Mouse (Mus musculus) forelimb bud, embryonic 11.5 days (tissue): ENCODE data around the gene Jak1.

ENCODE experiments used
- DNase-seq: peaks from one replicate; pipeline ENCODE4 v3.0.0-alpha.2; 2012; ENCODE audit warnings: low read depth, low spot score

The Jak1 gene

GRCm38 (mm10) chr4:101264741-101265513, at the start of gene Jak1:
Gene Jak1, minus strand, starts transcription at chr4:101265282.
- peak; percentile 95 for DNase-seq

GRCm38 (mm10) chr4:101312055-101312454, 47.0 kb upstream of the Jak1 start:
- DNase-seq = no peak

GRCm38 (mm10) chr4:101308166-101308565, 43.1 kb upstream of the Jak1 start:
- no peak for DNase-seq

- no peak for DNase-seq
Measured at GRCm38 (mm10) chr4:101307286-101307685, 42.2 kb upstream of the Jak1 start.

- no peak for DNase-seq
Measured at GRCm38 (mm10) chr4:101306132-101306915, 41.2 kb upstream of the Jak1 start.

- no peak for DNase-seq
Measured at GRCm38 (mm10) chr4:101305126-101305525, 40.0 kb upstream of the Jak1 start.

- DNase-seq = no peak
Measured at GRCm38 (mm10) chr4:101304114-101304513, 39.0 kb upstream of the Jak1 start.

- DNase-seq = no peak
Measured at GRCm38 (mm10) chr4:101300392-101300910, 35.4 kb upstream of the Jak1 start.

GRCm38 (mm10) chr4:101298311-101298990, 33.4 kb upstream of the Jak1 start:
- DNase-seq = no peak

- DNase-seq = no peak
Measured at GRCm38 (mm10) chr4:101296836-101297235, 31.8 kb upstream of the Jak1 start.

- DNase-seq = no peak
Measured at GRCm38 (mm10) chr4:101295788-101296187, 30.7 kb upstream of the Jak1 start.

- DNase-seq = no peak
Measured at GRCm38 (mm10) chr4:101293661-101294060, 28.6 kb upstream of the Jak1 start.

GRCm38 (mm10) chr4:101292736-101293541, 27.9 kb upstream of the Jak1 start:
- no peak for DNase-seq

- DNase-seq = peak; percentile 58
Measured at GRCm38 (mm10) chr4:101292028-101292735, 27.1 kb upstream of the Jak1 start.

GRCm38 (mm10) chr4:101288292-101288691, 23.2 kb upstream of the Jak1 start:
- no peak for DNase-seq

- no peak for DNase-seq
Measured at GRCm38 (mm10) chr4:101286562-101286961, 21.5 kb upstream of the Jak1 start.

GRCm38 (mm10) chr4:101285906-101286432, 20.9 kb upstream of the Jak1 start:
- no peak for DNase-seq

GRCm38 (mm10) chr4:101283938-101284337, 18.9 kb upstream of the Jak1 start:
- no peak for DNase-seq

GRCm38 (mm10) chr4:101282237-101282636, 17.2 kb upstream of the Jak1 start:
- no peak for DNase-seq

- DNase-seq = peak; percentile 49
Measured at GRCm38 (mm10) chr4:101280119-101280518, 15.0 kb upstream of the Jak1 start.
